Mouse (Mus musculus) cerebellum, adult 11-12 months (tissue): ENCODE data around the gene Apoc1.

Source experiments
- DNase-seq: peaks from one replicate; pipeline ENCODE4 v3.0.0; 2022

Gene Apoc1

GRCm38 (mm10) chr7:19682979-19683378 lies 9.5 kb downstream of the Apoc1 start:
- DNase-seq: no peak

- no peak for DNase-seq
Measured at GRCm38 (mm10) chr7:19681202-19681694, 11.2 kb downstream of the Apoc1 start, which contains the start of the genes Gm44805 and Apoc4. Gene Gm44805, minus strand, starts transcription at chr7:19681423. Gene Apoc4, minus strand, starts transcription at chr7:19681479.

GRCm38 (mm10) chr7:19680702-19681101 lies 11.8 kb downstream of the Apoc1 start:
- DNase-seq: no peak

- DNase-seq: no peak
Measured at GRCm38 (mm10) chr7:19678901-19679300, 13.6 kb downstream of the Apoc1 start.

GRCm38 (mm10) chr7:19677872-19678271 lies 14.6 kb downstream of the Apoc1 start, which contains the start of gene Apoc2:
Gene Apoc2, minus strand, starts transcription at chr7:19677941.
- DNase-seq: no peak

- no peak for DNase-seq
Measured at GRCm38 (mm10) chr7:19676662-19677061, 15.8 kb downstream of the Apoc1 start.

- no peak for DNase-seq
Measured at GRCm38 (mm10) chr7:19675824-19676223, 16.6 kb downstream of the Apoc1 start.

- no peak for DNase-seq
Measured at GRCm38 (mm10) chr7:19673083-19673699, 19.3 kb downstream of the Apoc1 start.

GRCm38 (mm10) chr7:19671511-19671910 lies 20.9 kb downstream of the Apoc1 start:
- DNase-seq: no peak

GRCm38 (mm10) chr7:19668947-19669721 lies 23.3 kb downstream of the Apoc1 start:
- DNase-seq: peak; percentile 92

- no peak for DNase-seq
Measured at GRCm38 (mm10) chr7:19667434-19667833, 25.0 kb downstream of the Apoc1 start.

- DNase-seq: peak; percentile 21
Measured at GRCm38 (mm10) chr7:19666750-19667149, 25.7 kb downstream of the Apoc1 start.

- DNase-seq: peak; percentile 97
Measured at GRCm38 (mm10) chr7:19664955-19665841, 27.3 kb downstream of the Apoc1 start, which contains the start of gene Clptm1. Gene Clptm1, minus strand, starts transcription at chr7:19665033.

- no peak for DNase-seq
Measured at GRCm38 (mm10) chr7:19664455-19664954, 28.0 kb downstream of the Apoc1 start.

- peak; percentile 60 for DNase-seq
Measured at GRCm38 (mm10) chr7:19663940-19664339, 28.5 kb downstream of the Apoc1 start.

GRCm38 (mm10) chr7:19652614-19653013 lies 39.8 kb downstream of the Apoc1 start:
- DNase-seq: no peak

- no peak for DNase-seq
Measured at GRCm38 (mm10) chr7:19651063-19651786, 41.2 kb downstream of the Apoc1 start.

GRCm38 (mm10) chr7:19641223-19641622 lies 51.2 kb downstream of the Apoc1 start:
- no peak for DNase-seq
